Mouse (Mus musculus): ENCODE results near the gene Ccdc173. TPM values are rescaled to one million over a fixed set of nuclear protein-coding genes. Genes with fewer than 3 reads are reported as not detected.
A peak's percentile ranks its signal among the peaks of the same experiment; 100 is the strongest.

The Ccdc173 gene
- polyA plus RNA-seq (2015; fragmentation: Nextera tagmentation; extraction: Ambion mirVana) = 0.50 and 0.75 TPM in 2 replicates

GRCm38 (mm10) chr2:69789429-69790069, at the start of gene Ccdc173, which contains the start of gene Phospho2:
TSS of gene Ccdc173 (minus strand) at chr2:69789575.
TSS of gene Phospho2 (plus strand) at chr2:69789623.
- WGBS = 2% methylated on average over 48 of the region's 48 CpGs
- Histone ChIP-seq H3K9me3 (ENCODE audit: control insufficient read depth) (no peaks in the 10 kb centered on the region), H3K36me3 (ENCODE audit: control insufficient read depth, insufficient read depth) (peaks cover 11% of the 10 kb centered on the region), H3K9ac (ENCODE audit: low read depth, low read length) (peak within 1 kb of the TSS; percentile 59), H3K27ac (ENCODE audit: low read depth, low read length) (peak within 1 kb of the TSS; percentile 84), H3K4me1 (replicated peaks; ENCODE audit: control insufficient read depth, insufficient read depth, low read length) (no peaks in the 10 kb centered on the region), H3K27me3 (replicated peaks; ENCODE audit: control insufficient read depth, insufficient read depth, low read length) (no peaks in the 10 kb centered on the region), H3K4me3 (ENCODE audit: low read depth, low read length) (peak within 1 kb of the TSS; percentile 57), H3K4me2 (replicated peaks; ENCODE audit: low read depth) (peak within 1 kb of the TSS; percentile 75)
- ATAC-seq = peak; percentile 94
- no peak for TF ChIP-seq CTCF (IDR thresholded peaks at IDR 0.05; ENCODE audit: low read depth)

- Histone ChIP-seq H3K27ac (ENCODE audit: low read depth, low read length) (no peak overlapping the region), H3K9me3 (ENCODE audit: control insufficient read depth) (no peaks in the 10 kb centered on the region), H3K36me3 (ENCODE audit: control insufficient read depth, insufficient read depth) (peaks cover 3% of the 10 kb centered on the region; the same call in 1 of the 2 replicates), H3K4me1 (replicated peaks; ENCODE audit: control insufficient read depth, insufficient read depth, low read length) (no peaks in the 10 kb centered on the region), H3K27me3 (replicated peaks; ENCODE audit: control insufficient read depth, insufficient read depth, low read length) (no peaks in the 10 kb centered on the region), H3K4me3 (ENCODE audit: low read depth, low read length) (no peak overlapping the region), H3K9ac (ENCODE audit: low read depth, low read length) (no peak overlapping the region), H3K4me2 (replicated peaks; ENCODE audit: low read depth) (no peak overlapping the region)
- no peak for TF ChIP-seq CTCF (IDR thresholded peaks at IDR 0.05; ENCODE audit: low read depth)
- ATAC-seq = no peak
Observed at GRCm38 (mm10) chr2:69838707-69839106, 49.3 kb upstream of the Ccdc173 start.

GRCm38 (mm10) chr2:69837996-69838395, 48.6 kb upstream of the Ccdc173 start:
- Histone ChIP-seq H3K27ac (ENCODE audit: low read depth, low read length) (no peak overlapping the region), H3K9ac (ENCODE audit: low read depth, low read length) (no peak overlapping the region), H3K4me1 (replicated peaks; ENCODE audit: control insufficient read depth, insufficient read depth, low read length) (no peaks in the 10 kb centered on the region), H3K36me3 (ENCODE audit: control insufficient read depth, insufficient read depth) (peaks cover 3% of the 10 kb centered on the region; the same call in 1 of the 2 replicates), H3K27me3 (replicated peaks; ENCODE audit: control insufficient read depth, insufficient read depth, low read length) (no peaks in the 10 kb centered on the region), H3K4me2 (replicated peaks; ENCODE audit: low read depth) (no peak overlapping the region), H3K4me3 (ENCODE audit: low read depth, low read length) (no peak overlapping the region), H3K9me3 (ENCODE audit: control insufficient read depth) (no peaks in the 10 kb centered on the region)
- ATAC-seq = no peak; the same call in 1 of the 2 replicates
- TF ChIP-seq CTCF (IDR thresholded peaks at IDR 0.05; ENCODE audit: low read depth) = peak; percentile 39
- 39% methylated on average over 3 of the region's 3 CpGs for WGBS

- no peak for ATAC-seq
- Histone ChIP-seq H3K4me1 (replicated peaks; ENCODE audit: control insufficient read depth, insufficient read depth, low read length) (no peaks in the 10 kb centered on the region), H3K9ac (ENCODE audit: low read depth, low read length) (no peak overlapping the region), H3K9me3 (ENCODE audit: control insufficient read depth) (no peaks in the 10 kb centered on the region), H3K4me3 (ENCODE audit: low read depth, low read length) (no peak overlapping the region), H3K27me3 (replicated peaks; ENCODE audit: control insufficient read depth, insufficient read depth, low read length) (no peaks in the 10 kb centered on the region), H3K36me3 (ENCODE audit: control insufficient read depth, insufficient read depth) (peaks cover 3% of the 10 kb centered on the region; the same call in 1 of the 2 replicates), H3K4me2 (replicated peaks; ENCODE audit: low read depth) (no peak overlapping the region), H3K27ac (ENCODE audit: low read depth, low read length) (no peak overlapping the region)
- 74% methylated on average over 7 of the region's 7 CpGs for WGBS
- no peak for TF ChIP-seq CTCF (IDR thresholded peaks at IDR 0.05; ENCODE audit: low read depth)
Observed at GRCm38 (mm10) chr2:69837244-69837967, 48.0 kb upstream of the Ccdc173 start.

- no peak for TF ChIP-seq CTCF (IDR thresholded peaks at IDR 0.05; ENCODE audit: low read depth)
- no peaks in the 10 kb centered on the region for H3K27me3 ChIP-seq (replicated peaks; ENCODE audit: control insufficient read depth, insufficient read depth, low read length)
- no peak overlapping the region for H3K4me2 ChIP-seq (replicated peaks; ENCODE audit: low read depth)
- no peaks in the 10 kb centered on the region for H3K4me1 ChIP-seq (replicated peaks; ENCODE audit: control insufficient read depth, insufficient read depth, low read length)
- H3K4me3 ChIP-seq (ENCODE audit: low read depth, low read length) = no peak overlapping the region
- no peak for ATAC-seq
- H3K9ac ChIP-seq (ENCODE audit: low read depth, low read length) = no peak overlapping the region
- WGBS = 77% methylated on average over 8 of the region's 8 CpGs
- H3K9me3 ChIP-seq (ENCODE audit: control insufficient read depth) = no peaks in the 10 kb centered on the region
- peaks cover 10% of the 10 kb centered on the region; the same call in 1 of the 2 replicates for H3K36me3 ChIP-seq (ENCODE audit: control insufficient read depth, insufficient read depth)
- H3K27ac ChIP-seq (ENCODE audit: low read depth, low read length) = no peak overlapping the region
Observed at GRCm38 (mm10) chr2:69830116-69830515, 40.7 kb upstream of the Ccdc173 start.

- no peak for TF ChIP-seq CTCF (IDR thresholded peaks at IDR 0.05; ENCODE audit: low read depth)
- no peaks in the 10 kb centered on the region for H3K4me1 ChIP-seq (replicated peaks; ENCODE audit: control insufficient read depth, insufficient read depth, low read length)
- H3K9ac ChIP-seq (ENCODE audit: low read depth, low read length) = no peak overlapping the region
- no peaks in the 10 kb centered on the region for H3K27me3 ChIP-seq (replicated peaks; ENCODE audit: control insufficient read depth, insufficient read depth, low read length)
- H3K4me2 ChIP-seq (replicated peaks; ENCODE audit: low read depth) = no peak overlapping the region
- no peak overlapping the region for H3K4me3 ChIP-seq (ENCODE audit: low read depth, low read length)
- no peak for ATAC-seq
- no peak overlapping the region for H3K27ac ChIP-seq (ENCODE audit: low read depth, low read length)
- 67% methylated on average over 2 of the region's 2 CpGs for WGBS
- H3K9me3 ChIP-seq (ENCODE audit: control insufficient read depth) = no peaks in the 10 kb centered on the region
- H3K36me3 ChIP-seq (ENCODE audit: control insufficient read depth, insufficient read depth) = peaks cover 6% of the 10 kb centered on the region; the same call in 1 of the 2 replicates
Observed at GRCm38 (mm10) chr2:69829680-69830079, 40.3 kb upstream of the Ccdc173 start.

All from intestine, postnatal 0 days (tissue).